Mouse (Mus musculus) neural tube, embryonic 11.5 days (tissue): ENCODE data around the gene Mcfd2. TPM values are rescaled to one million over a fixed set of nuclear protein-coding genes. Genes with fewer than 3 reads are reported as not detected.

Experiments used
- polyA plus RNA-seq: library from polyadenylated mRNA; unstranded; fragments of >200 nt; fragmentation: Nextera tagmentation; extraction: Ambion mirVana; gene quantifications from 2 replicates; pipeline ENCODE4 v1.2.1, GENCODE M21; 2014

Gene Mcfd2
- polyA plus RNA-seq, 1 experiment from 2014 or later, result 74.1 TPM

Other genes starting within 250 kb of the Mcfd2 start
- 39.2 and 42.0 TPM in 2 replicates for gene Pigf, start 240.5 kb downstream of the Mcfd2 start, polyA plus RNA-seq
- gene Cript, start 240.4 kb downstream of the Mcfd2 start, polyA plus RNA-seq, result 180 and 192 TPM in 2 replicates
- 15.4 and 16.8 TPM in 2 replicates for gene Socs5, start 158.3 kb downstream of the Mcfd2 start, polyA plus RNA-seq
- gene Ttc7, start 17.0 kb upstream of the Mcfd2 start, polyA plus RNA-seq, result 2.1 and 3.3 TPM in 2 replicates
- 0.39 TPM in 1 of 2 replicates, not detected in the other for gene Stpg4, start 161.8 kb upstream of the Mcfd2 start, polyA plus RNA-seq
- gene Calm2, start 181.0 kb upstream of the Mcfd2 start, polyA plus RNA-seq, result 1,603 and 1,604 TPM in 2 replicates